Mouse (Mus musculus) C2C12 (cell line): ENCODE measurements around the gene Elovl1.

Experiments used
- CEBPB ChIP-seq: IDR thresholded peaks from one replicate; pipeline ENCODE4 v1.6.1; 2011; ENCODE audit warnings: low read depth, mild to moderate bottlenecking, control low read depth, moderate library complexity
- CTCF ChIP-seq: IDR thresholded peaks from one replicate; pipeline ENCODE4 v1.5.1; 2011; ENCODE audit not compliant: control insufficient read depth, insufficient read depth, insufficient read length
- FOSL1 ChIP-seq: IDR thresholded peaks from one replicate; pipeline ENCODE4 v1.8.0; 2011; ENCODE audit warnings: mild to moderate bottlenecking, low read length; ENCODE audit not compliant: poor library complexity, insufficient read depth, severe bottlenecking
- MAX ChIP-seq: IDR thresholded peaks from one replicate; pipeline ENCODE4 v1.6.1; 2011; ENCODE audit warnings: mild to moderate bottlenecking, control low read depth
- MYOD1 ChIP-seq: IDR thresholded peaks from one replicate; pipeline ENCODE4 v1.6.1; 2011; ENCODE audit warnings: low read depth; ENCODE audit not compliant: control insufficient read depth, insufficient read length
- MYOG ChIP-seq: IDR thresholded peaks from one replicate; pipeline ENCODE4 v1.6.1; 2011; ENCODE audit not compliant: control insufficient read depth, insufficient read length; ENCODE audit errors: extremely low read depth
- USF1 ChIP-seq: IDR thresholded peaks from one replicate; pipeline ENCODE4 v1.6.1; 2011; ENCODE audit warnings: low read depth, mild to moderate bottlenecking, control low read depth, moderate library complexity

GRCm38 (mm10) chr4:118395289-118395688, 32.6 kb upstream of the Elovl1 start:
- no peak for TF ChIP-seq FOSL1
- TF ChIP-seq CTCF = no peak
- no peak for TF ChIP-seq MAX
- no peak for TF ChIP-seq CEBPB
- no peak for TF ChIP-seq MYOG
- TF ChIP-seq USF1 = no peak
- no peak for TF ChIP-seq MYOD1
